Mouse (Mus musculus): Measurements from ENCODE around the gene Cadm2. TPM values are rescaled to one million over a fixed set of nuclear protein-coding genes. Genes with fewer than 3 reads are reported as not detected.

Cadm2 gene
- polyA plus RNA-seq, 1 experiment from 2014 or later: 3.5 TPM

DNA sequence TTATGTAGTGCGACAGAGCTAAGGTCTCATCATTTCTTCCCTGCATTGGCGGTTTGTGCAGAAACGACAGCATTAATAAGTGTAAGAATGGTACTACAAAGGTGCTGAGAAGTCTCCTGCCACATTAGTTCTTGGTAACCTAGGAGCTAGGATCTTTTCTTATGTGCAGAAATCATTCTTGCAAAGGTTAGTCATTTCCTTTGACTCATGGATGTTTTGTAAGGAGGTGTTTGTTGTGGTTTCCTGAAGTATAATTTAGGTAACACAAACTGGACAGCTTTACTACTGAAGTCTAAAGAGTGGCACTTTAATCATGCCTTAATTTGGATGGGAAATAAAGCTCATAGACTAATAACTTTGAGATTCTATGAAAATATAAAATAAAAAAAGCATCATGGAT, 153.7 kb downstream of the Cadm2 start:
- ATAC-seq (ENCODE audit: insufficient number of reproducible peaks, insufficient read depth, low FRiP score, low TSS enrichment): no peak
- H3K4me3 ChIP-seq: no peak overlapping the region
- H3K9ac ChIP-seq: no peak overlapping the region
- H3K27me3 ChIP-seq: no peaks in the 10 kb centered on the region
- H3K36me3 ChIP-seq: no peaks in the 10 kb centered on the region
- H3K4me1 ChIP-seq: no peaks in the 10 kb centered on the region
- H3K27ac ChIP-seq: no peak overlapping the region
- H3K4me2 ChIP-seq (replicated peaks): no peak overlapping the region
- H3K9me3 ChIP-seq: no peaks in the 10 kb centered on the region
- 89% methylated on average over 3 of the region's 3 CpGs for WGBS

- H3K4me1 ChIP-seq: no peaks in the 10 kb centered on the region
- no peak overlapping the region for H3K4me3 ChIP-seq
- no peak overlapping the region for H3K27ac ChIP-seq
- H3K9me3 ChIP-seq: no peaks in the 10 kb centered on the region
- H3K27me3 ChIP-seq: no peaks in the 10 kb centered on the region
- H3K36me3 ChIP-seq: no peaks in the 10 kb centered on the region
- H3K4me2 ChIP-seq (replicated peaks): no peak overlapping the region
- H3K9ac ChIP-seq: no peak overlapping the region
- 68% methylated on average over 4 of the region's 4 CpGs for WGBS
- no peak for ATAC-seq (ENCODE audit: insufficient number of reproducible peaks, insufficient read depth, low FRiP score, low TSS enrichment)
Observed at GRCm38 (mm10) chr16:67436301-67436700, 184.4 kb downstream of the Cadm2 start.

DNA sequence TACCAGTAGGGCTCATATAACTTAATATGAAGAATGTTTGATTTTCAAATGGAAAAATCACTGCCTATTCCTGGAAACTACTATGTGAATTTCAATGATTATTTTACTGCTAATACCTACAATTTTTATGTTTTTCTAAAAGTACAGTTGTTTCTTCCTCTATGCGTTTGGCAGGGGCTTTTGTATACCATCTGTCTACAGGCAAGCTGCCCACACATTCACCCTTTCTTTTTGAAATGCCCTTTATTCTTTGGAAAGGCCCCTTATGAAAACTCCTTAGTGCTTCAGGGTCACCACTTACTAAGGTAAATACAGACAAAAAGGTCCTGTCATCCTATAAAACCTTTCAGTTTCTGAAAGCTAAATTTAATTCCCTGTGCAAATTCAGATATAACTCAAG, 195.3 kb downstream of the Cadm2 start:
- H3K9ac ChIP-seq: no peak overlapping the region
- H3K9me3 ChIP-seq: no peaks in the 10 kb centered on the region
- ATAC-seq (ENCODE audit: insufficient number of reproducible peaks, insufficient read depth, low FRiP score, low TSS enrichment): no peak
- H3K4me3 ChIP-seq: no peak overlapping the region
- 68% methylated on average over 1 of the region's 1 CpGs for WGBS
- H3K36me3 ChIP-seq: no peaks in the 10 kb centered on the region
- H3K4me2 ChIP-seq (replicated peaks): no peak overlapping the region
- no peaks in the 10 kb centered on the region for H3K27me3 ChIP-seq
- no peaks in the 10 kb centered on the region for H3K4me1 ChIP-seq
- no peak overlapping the region for H3K27ac ChIP-seq

GRCm38 (mm10) chr16:67410926-67411325, 209.8 kb downstream of the Cadm2 start:
- no peaks in the 10 kb centered on the region for H3K27me3 ChIP-seq
- no peak overlapping the region for H3K27ac ChIP-seq
- no peaks in the 10 kb centered on the region for H3K4me1 ChIP-seq
- H3K9ac ChIP-seq: no peak overlapping the region
- no peaks in the 10 kb centered on the region for H3K9me3 ChIP-seq
- no peak for ATAC-seq (ENCODE audit: insufficient number of reproducible peaks, insufficient read depth, low FRiP score, low TSS enrichment)
- no peaks in the 10 kb centered on the region for H3K36me3 ChIP-seq
- H3K4me2 ChIP-seq (replicated peaks): no peak overlapping the region
- 68% methylated on average over 3 of the region's 3 CpGs for WGBS
- H3K4me3 ChIP-seq: no peak overlapping the region

DNA sequence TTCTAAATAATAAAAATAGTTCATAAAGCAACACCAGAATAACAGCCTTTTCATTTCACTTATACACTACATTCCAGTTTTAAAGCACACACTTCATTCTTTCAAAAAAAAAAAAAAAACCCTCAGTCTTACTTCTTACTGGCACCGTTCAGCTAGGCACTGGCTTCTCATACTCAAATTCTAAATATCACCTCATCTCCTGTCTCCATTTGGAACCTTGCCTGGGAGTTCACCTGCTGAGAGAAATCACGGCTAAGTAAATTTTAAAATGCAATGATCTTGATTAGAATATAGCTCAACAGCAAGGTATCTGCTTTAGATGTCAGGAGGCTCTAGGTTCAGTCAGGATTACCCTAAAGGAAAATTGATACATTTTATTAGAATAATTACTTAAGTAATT, 210.2 kb downstream of the Cadm2 start:
- 72% methylated on average over 2 of the region's 2 CpGs for WGBS
- Histone ChIP-seq H3K36me3 (no peaks in the 10 kb centered on the region), H3K9ac (no peak overlapping the region), H3K4me2 (replicated peaks) (no peak overlapping the region), H3K4me1 (no peaks in the 10 kb centered on the region), H3K27ac (no peak overlapping the region), H3K4me3 (no peak overlapping the region), H3K9me3 (no peaks in the 10 kb centered on the region), H3K27me3 (no peaks in the 10 kb centered on the region)
- ATAC-seq (ENCODE audit: insufficient number of reproducible peaks, insufficient read depth, low FRiP score, low TSS enrichment): no peak

DNA sequence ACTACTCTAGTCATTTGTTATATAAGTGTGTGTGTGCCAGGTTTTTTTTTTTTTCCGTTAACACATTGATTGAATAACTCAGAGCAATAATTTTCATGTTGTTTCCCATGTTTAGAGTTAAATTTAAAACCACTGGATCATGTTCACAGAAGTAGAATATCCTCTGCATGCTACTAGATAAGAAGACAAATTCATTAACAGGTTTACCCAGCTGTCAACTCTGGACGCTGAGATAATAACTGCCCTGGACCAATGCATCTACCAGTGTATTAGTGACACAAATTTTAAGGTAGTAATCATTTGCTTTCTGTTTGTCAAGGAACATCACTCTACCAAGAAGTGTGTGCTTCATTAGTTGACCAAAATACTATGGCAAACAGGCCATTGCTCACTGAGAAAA, 253.0 kb downstream of the Cadm2 start:
- Histone ChIP-seq H3K36me3 (no peaks in the 10 kb centered on the region), H3K4me2 (replicated peaks) (no peak overlapping the region), H3K9me3 (no peaks in the 10 kb centered on the region), H3K27me3 (no peaks in the 10 kb centered on the region), H3K4me1 (no peaks in the 10 kb centered on the region), H3K9ac (no peak overlapping the region), H3K27ac (no peak overlapping the region), H3K4me3 (no peak overlapping the region)
- WGBS: 78% methylated on average over 2 of the region's 2 CpGs
- no peak for ATAC-seq (ENCODE audit: insufficient number of reproducible peaks, insufficient read depth, low FRiP score, low TSS enrichment)

DNA sequence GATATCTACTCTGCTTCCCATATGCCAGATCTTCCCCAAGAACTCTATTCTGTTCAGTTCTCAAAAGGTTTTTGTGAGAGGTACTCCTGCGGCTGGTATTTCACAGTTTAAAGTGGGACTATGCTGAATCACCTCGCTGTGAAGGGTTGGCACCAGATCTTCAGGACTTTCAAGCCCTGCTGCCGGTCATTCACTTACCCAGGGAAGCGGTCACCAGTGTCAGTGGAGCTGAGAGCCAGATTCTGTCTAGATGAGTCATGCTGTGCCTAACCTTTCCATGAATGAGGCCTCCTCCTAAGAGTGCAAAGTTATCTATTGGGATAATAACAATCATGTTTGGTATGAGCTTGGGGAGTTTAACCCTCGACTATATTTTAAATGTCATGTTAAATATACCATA, 272.7 kb downstream of the Cadm2 start:
- no peak for ATAC-seq (ENCODE audit: insufficient number of reproducible peaks, insufficient read depth, low FRiP score, low TSS enrichment)
- Histone ChIP-seq H3K4me1 (no peaks in the 10 kb centered on the region), H3K4me3 (no peak overlapping the region), H3K9ac (no peak overlapping the region), H3K36me3 (no peaks in the 10 kb centered on the region), H3K27me3 (no peaks in the 10 kb centered on the region), H3K9me3 (no peaks in the 10 kb centered on the region), H3K4me2 (replicated peaks) (no peak overlapping the region), H3K27ac (no peak overlapping the region)
- 88% methylated on average over 5 of the region's 5 CpGs for WGBS

DNA sequence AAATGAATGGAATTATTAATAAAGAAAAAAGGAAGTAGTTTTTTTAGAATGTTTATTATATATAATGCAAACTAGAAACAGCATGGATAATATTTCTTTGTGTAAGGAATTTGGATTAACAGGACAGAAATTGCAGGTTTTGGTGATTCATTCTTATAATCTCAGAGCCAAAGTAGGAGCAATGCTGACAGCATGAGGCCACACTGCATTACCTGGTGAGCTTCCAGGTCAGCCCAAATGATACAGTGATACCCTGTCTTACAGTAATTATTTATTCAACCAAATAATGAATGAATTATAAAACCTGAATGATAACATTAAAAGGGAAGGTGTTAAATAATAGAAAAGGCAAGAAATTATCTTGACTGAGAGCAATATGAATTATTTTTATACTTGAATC, 273.1 kb downstream of the Cadm2 start:
- no peak overlapping the region for H3K27ac ChIP-seq
- H3K36me3 ChIP-seq: no peaks in the 10 kb centered on the region
- no peak for ATAC-seq (ENCODE audit: insufficient number of reproducible peaks, insufficient read depth, low FRiP score, low TSS enrichment)
- no peak overlapping the region for H3K4me3 ChIP-seq
- no peaks in the 10 kb centered on the region for H3K4me1 ChIP-seq
- H3K9ac ChIP-seq: no peak overlapping the region
- H3K27me3 ChIP-seq: no peaks in the 10 kb centered on the region
- H3K9me3 ChIP-seq: no peaks in the 10 kb centered on the region
- H3K4me2 ChIP-seq (replicated peaks): no peak overlapping the region

DNA sequence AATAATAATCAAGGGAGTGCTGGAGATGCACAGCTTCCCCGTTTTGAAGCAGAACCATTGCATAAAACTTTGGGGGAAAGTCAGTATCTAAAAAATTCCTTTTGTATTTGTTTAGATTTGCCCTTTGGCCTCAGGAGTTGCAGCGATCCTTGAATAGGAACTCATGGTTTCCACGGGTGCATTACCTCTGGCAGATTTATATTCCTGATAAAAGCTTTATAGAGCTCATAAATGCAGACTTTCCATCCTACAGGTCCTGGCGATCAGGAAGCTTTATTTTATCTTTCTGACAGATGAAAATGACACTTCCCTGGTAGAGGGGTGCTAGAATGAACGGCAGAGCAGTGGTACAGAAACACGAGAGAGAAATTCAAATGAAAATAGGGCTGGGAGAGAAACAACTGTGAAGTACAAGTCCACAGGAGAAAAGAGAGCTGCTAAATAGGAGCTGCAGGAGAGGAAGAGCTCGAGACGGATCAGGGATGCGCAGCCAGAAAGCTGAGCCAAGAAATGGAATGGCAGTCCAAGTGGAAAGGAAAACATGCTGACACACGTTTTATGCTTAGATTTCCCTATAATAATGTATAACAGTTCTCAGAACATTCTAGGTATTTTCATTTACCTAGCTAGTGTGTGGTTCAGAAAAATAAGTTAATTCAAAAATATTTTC, 274.0 kb downstream of the Cadm2 start:
- H3K36me3 ChIP-seq: no peaks in the 10 kb centered on the region
- no peak overlapping the region for H3K4me3 ChIP-seq
- WGBS: 62% methylated on average over 10 of the region's 10 CpGs
- H3K9me3 ChIP-seq: no peaks in the 10 kb centered on the region
- no peaks in the 10 kb centered on the region for H3K27me3 ChIP-seq
- no peak overlapping the region for H3K27ac ChIP-seq
- no peak overlapping the region for H3K4me2 ChIP-seq (replicated peaks)
- no peak for ATAC-seq (ENCODE audit: insufficient number of reproducible peaks, insufficient read depth, low FRiP score, low TSS enrichment)
- no peaks in the 10 kb centered on the region for H3K4me1 ChIP-seq
- no peak overlapping the region for H3K9ac ChIP-seq

- H3K4me3 ChIP-seq: no peak overlapping the region
- no peaks in the 10 kb centered on the region for H3K27me3 ChIP-seq
- H3K4me1 ChIP-seq: no peaks in the 10 kb centered on the region
- H3K9ac ChIP-seq: no peak overlapping the region
- ATAC-seq (ENCODE audit: insufficient number of reproducible peaks, insufficient read depth, low FRiP score, low TSS enrichment): no peak
- WGBS: 72% methylated on average over 5 of the region's 5 CpGs
- no peak overlapping the region for H3K27ac ChIP-seq
- no peaks in the 10 kb centered on the region for H3K36me3 ChIP-seq
- H3K4me2 ChIP-seq (replicated peaks): no peak overlapping the region
- no peaks in the 10 kb centered on the region for H3K9me3 ChIP-seq
Observed at GRCm38 (mm10) chr16:67344194-67344593, 276.5 kb downstream of the Cadm2 start.

GRCm38 (mm10) chr16:67311033-67311432, 309.7 kb downstream of the Cadm2 start:
- Histone ChIP-seq H3K27me3 (no peaks in the 10 kb centered on the region), H3K36me3 (no peaks in the 10 kb centered on the region), H3K9me3 (no peaks in the 10 kb centered on the region), H3K9ac (no peak overlapping the region), H3K27ac (no peak overlapping the region), H3K4me1 (no peaks in the 10 kb centered on the region), H3K4me2 (replicated peaks) (no peak overlapping the region), H3K4me3 (no peak overlapping the region)
- no peak for ATAC-seq (ENCODE audit: insufficient number of reproducible peaks, insufficient read depth, low FRiP score, low TSS enrichment)
- 82% methylated on average over 2 of the region's 2 CpGs for WGBS

DNA sequence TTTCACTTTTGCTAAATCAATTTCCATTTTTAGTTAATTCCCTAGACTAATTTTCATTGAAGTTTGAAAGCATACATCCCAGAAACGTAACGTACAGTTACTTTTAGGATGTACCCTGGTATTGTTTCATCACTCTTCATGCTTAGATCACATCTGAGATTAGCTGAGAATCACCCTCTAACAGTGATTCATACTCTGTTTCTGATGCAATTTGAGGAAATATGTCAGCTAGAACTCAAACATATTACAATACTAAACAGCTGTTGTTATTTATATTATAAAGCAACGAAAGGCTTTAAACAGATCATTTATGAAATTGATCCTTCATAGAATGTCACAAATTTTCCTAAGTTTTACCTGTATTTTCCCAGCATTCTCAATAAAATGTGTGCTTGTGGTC, 336.0 kb downstream of the Cadm2 start:
- 88% methylated on average over 3 of the region's 3 CpGs for WGBS
- no peaks in the 10 kb centered on the region for H3K9me3 ChIP-seq
- no peak overlapping the region for H3K9ac ChIP-seq

GRCm38 (mm10) chr16:67243598-67243997, 377.1 kb downstream of the Cadm2 start:
- Histone ChIP-seq H3K4me1 (no peaks in the 10 kb centered on the region), H3K4me3 (no peak overlapping the region), H3K4me2 (replicated peaks) (no peak overlapping the region), H3K9ac (no peak overlapping the region), H3K27me3 (no peaks in the 10 kb centered on the region), H3K36me3 (no peaks in the 10 kb centered on the region), H3K27ac (no peak overlapping the region), H3K9me3 (no peaks in the 10 kb centered on the region)
- no peak for ATAC-seq (ENCODE audit: insufficient number of reproducible peaks, insufficient read depth, low FRiP score, low TSS enrichment)
- WGBS: 81% methylated on average over 5 of the region's 5 CpGs

More for the DNA sequence above, 336.0 kb downstream of the Cadm2 start:
- no peak overlapping the region for H3K4me2 ChIP-seq (replicated peaks)
- H3K27ac ChIP-seq: no peak overlapping the region
- no peaks in the 10 kb centered on the region for H3K36me3 ChIP-seq
- no peaks in the 10 kb centered on the region for H3K4me1 ChIP-seq
- no peak for ATAC-seq (ENCODE audit: insufficient number of reproducible peaks, insufficient read depth, low FRiP score, low TSS enrichment)
- no peaks in the 10 kb centered on the region for H3K27me3 ChIP-seq
- no peak overlapping the region for H3K4me3 ChIP-seq

Data from embryonic facial prominence, embryonic 12.5 days (tissue).